Mouse (Mus musculus) embryonic fibroblast, embryonic 13.5 days (primary cell): ENCODE results near the gene Sarnp. TPM values are rescaled to one million over a fixed set of nuclear protein-coding genes. Genes with fewer than 3 reads are reported as not detected.

ENCODE experiments used
- H3K27ac ChIP-seq: 2 replicates; pipeline ENCODE4 v1.5.1; 2012; ENCODE audit warnings: low read length, control low read depth, inconsistent platforms; ENCODE audit not compliant: insufficient read depth
- H3K4me1 ChIP-seq: 2 replicates; pipeline ENCODE4 v1.6.1; 2011; ENCODE audit warnings: low read length; ENCODE audit not compliant: control insufficient read depth, insufficient read depth
- H3K4me3 ChIP-seq: 2 replicates; pipeline ENCODE4 v1.5.1; 2011; ENCODE audit warnings: mild to moderate bottlenecking, control low read depth, low read length; ENCODE audit not compliant: insufficient read depth
- CTCF ChIP-seq: IDR thresholded peaks from 2 replicates; pipeline ENCODE4 v1.5.1; 2011; ENCODE audit warnings: mild to moderate bottlenecking, control low read depth, low read length, moderate library complexity, borderline replicate concordance; ENCODE audit not compliant: insufficient read depth
- POLR2A ChIP-seq: IDR thresholded peaks from 2 replicates; pipeline ENCODE4 v1.6.1; 2011; ENCODE audit warnings: low read depth, mild to moderate bottlenecking, control low read depth, low read length, moderate library complexity
- polyA plus RNA-seq: library from polyadenylated mRNA; stranded (reverse); fragments of >200 nt; gene quantifications from 2 replicates; pipeline ENCODE4 v1.2.4, GENCODE M21; 2011; ENCODE audit warnings: low read depth; ENCODE audit not compliant: missing spikeins, insufficient read length

Gene Sarnp
- polyA plus RNA-seq, 1 experiment: 112 TPM

DNA sequence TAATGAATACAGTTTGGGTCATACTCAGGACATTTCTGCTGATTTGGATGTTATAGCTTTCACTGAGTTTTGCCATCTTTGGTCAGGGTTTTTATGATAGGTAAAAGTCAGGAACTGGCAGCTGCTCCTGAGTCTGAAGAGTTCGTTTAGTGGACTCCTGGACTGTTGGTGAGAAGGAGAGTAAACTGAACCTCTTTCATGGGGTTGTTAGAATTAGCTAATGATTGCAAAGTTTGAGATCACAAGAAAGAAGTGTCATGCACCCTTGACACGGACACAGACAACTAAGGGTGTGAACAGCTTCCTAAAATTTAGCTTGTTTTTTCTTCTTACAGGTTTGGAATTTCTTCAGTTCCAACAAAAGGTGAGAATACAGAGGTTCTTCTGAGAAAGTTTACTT is 31.3 kb downstream of the Sarnp start:
- no peak overlapping the region for H3K27ac ChIP-seq
- TF ChIP-seq CTCF (no peak), POLR2A (no peak)
- H3K4me1 ChIP-seq: no peaks in the 10 kb centered on the region

DNA sequence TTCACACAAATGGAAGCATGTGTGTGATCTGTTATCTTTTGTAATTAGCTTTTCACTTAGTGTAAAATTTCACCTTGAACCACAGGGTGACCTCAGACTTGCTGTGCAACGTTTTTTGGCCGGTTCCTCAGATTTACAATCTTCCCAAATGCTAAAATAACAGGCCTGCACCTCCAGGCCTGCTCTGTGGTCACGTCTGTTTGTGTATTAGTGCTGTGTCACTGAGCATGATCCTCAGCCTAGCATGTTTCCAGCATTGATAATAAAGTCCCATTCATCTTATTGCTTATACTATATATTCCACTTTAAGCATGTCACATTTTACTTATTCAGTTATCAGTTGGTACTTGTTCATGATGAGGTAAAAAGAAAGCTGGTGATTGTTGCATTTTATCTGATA is 33.2 kb downstream of the Sarnp start:
- TF ChIP-seq POLR2A (no peak), CTCF (no peak)
- no peak overlapping the region for H3K27ac ChIP-seq
- H3K4me1 ChIP-seq: no peaks in the 10 kb centered on the region
- H3K4me3 ChIP-seq: no peak overlapping the region

More for the DNA sequence above, 31.3 kb downstream of the Sarnp start:
- no peak overlapping the region for H3K4me3 ChIP-seq

DNA sequence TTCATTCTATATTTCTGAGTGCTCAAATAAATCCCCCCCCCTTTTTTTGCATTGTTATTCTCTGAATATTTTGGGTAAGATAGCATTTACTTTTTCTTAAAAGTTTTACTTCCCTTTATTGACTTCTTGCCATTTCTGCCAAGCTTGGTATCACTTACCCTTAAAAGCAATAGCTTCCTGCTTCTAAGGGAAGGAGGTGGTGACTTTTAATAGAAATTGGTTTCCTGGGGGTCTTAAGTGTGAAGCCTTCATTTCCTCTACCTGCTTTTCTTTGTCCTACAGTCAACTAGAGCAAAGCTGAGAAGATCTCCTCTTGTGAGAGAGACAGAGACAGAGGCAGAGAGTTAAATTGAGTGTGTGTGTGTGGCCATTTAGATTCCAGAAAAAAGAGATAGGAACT is 44.0 kb downstream of the Sarnp start:
- no peak overlapping the region for H3K4me3 ChIP-seq
- TF ChIP-seq POLR2A (no peak), CTCF (no peak)
- H3K27ac ChIP-seq: no peak overlapping the region
- H3K4me1 ChIP-seq: no peaks in the 10 kb centered on the region

DNA sequence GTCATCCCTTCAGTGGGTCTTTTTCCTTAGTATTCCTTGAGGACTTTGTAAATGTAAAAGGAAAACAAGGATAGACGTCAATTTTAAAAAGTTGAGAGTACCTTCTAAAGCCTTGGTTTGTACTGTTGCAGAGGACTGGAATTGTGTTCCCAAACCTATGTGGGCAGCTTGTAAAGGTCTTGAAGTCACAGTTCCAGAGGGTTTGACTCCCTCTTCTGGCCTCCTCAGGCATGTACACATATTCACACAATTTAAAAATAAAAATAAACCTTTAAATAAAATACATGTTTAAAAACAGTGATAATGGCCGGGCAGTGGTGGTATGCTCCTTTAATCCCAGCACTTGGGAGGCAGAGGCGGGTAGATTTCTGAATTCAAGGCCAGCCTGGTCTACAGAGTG is 48.9 kb downstream of the Sarnp start:
- no peak overlapping the region for H3K4me3 ChIP-seq

DNA sequence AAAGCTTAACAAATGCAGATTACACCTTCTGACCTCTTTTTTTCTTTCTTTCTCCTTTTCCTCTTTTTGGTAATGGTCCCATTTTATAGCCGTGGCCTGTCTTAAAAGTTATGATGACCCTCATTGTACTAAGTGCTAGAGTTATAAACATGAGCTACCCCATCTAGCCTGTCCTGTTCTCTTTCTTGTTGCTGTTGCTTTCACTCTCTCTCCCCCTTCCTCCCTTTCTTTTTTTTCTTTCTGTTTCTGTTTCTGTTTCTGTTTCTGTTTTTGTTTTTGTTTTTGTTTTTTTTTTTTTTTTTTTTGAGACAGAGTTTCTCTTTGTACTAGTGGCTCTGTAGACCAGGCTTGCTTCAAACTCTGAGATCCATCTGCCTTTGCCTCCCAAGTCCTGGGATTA is 49.4 kb downstream of the Sarnp start:
- no peaks in the 10 kb centered on the region for H3K4me1 ChIP-seq
- H3K27ac ChIP-seq: no peak overlapping the region
- TF ChIP-seq POLR2A (no peak), CTCF (no peak)
- H3K4me3 ChIP-seq: no peak overlapping the region

More for the DNA sequence above, 48.9 kb downstream of the Sarnp start:
- TF ChIP-seq POLR2A (no peak), CTCF (no peak)
- Histone ChIP-seq H3K4me1 (no peaks in the 10 kb centered on the region), H3K27ac (no peak overlapping the region)

DNA sequence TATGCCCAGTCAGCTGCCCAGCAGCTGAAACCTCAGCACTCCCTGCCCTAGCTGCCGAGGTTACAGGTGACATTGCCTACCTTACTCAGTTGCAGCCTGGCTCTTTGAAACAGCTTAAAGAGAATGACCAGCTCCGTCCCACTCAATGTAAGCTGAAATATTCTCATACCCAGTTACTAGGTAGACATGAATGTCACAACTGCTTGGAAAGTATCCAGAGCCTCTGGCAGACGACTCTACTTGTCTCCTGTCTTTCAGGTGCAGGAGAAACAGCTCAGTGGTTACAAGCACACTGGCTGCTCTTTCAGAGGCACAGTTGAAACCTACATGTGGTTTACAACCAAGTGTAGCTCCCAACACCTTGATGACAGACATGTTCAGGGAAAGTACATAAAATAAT is 53.2 kb downstream of the Sarnp start:
- Histone ChIP-seq H3K4me1 (no peaks in the 10 kb centered on the region), H3K27ac (no peak overlapping the region), H3K4me3 (no peak overlapping the region)
- no peak for TF ChIP-seq CTCF
- no peak for TF ChIP-seq POLR2A

DNA sequence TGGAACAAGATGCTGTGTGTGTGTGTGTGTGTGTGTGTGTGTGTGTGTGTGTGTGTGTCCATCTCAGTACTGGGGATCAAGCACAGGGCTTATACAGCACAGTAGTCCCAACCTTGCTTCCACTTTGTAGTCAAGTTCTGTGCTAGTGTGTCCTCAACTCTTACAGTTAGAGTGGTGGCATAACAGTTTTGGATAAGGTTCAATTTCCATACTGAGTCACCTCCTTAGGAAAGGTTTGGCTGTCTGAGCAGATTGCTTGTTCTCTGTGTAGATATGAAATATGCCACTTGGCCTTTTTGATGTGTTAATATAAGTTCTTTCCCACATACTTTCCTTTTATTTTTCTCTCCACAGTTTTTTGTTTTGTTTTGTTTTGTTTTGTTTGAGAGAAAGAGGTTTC is 61.2 kb downstream of the Sarnp start:
- no peaks in the 10 kb centered on the region for H3K4me1 ChIP-seq
- TF ChIP-seq POLR2A: no peak
- no peak for TF ChIP-seq CTCF
- peak overlapping the region; percentile 45; the same call in 1 of the 2 replicates for H3K27ac ChIP-seq
- H3K4me3 ChIP-seq: no peak overlapping the region

DNA sequence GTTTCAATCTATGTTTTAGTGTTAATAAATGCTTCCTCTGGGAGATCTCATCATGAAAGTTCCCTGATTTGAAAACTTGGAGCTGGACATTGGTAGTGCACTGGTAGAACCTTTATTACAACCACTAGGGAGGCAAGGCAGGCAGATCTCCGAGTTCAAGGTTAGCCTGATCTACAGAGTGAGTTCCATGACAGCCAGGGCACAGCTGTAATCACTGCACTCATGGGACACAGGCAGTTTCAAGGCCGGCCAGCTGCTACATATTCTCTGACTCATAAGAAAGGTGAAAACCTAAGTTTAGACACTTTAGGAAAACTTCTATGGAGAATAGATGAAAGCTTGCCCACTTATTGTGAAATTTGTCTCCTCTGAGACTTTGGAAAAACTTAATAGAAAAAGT is 61.7 kb downstream of the Sarnp start:
- TF ChIP-seq CTCF (no peak), POLR2A (no peak)
- H3K27ac ChIP-seq: peak overlapping the region; percentile 45; the same call in 1 of the 2 replicates
- H3K4me1 ChIP-seq: no peaks in the 10 kb centered on the region
- H3K4me3 ChIP-seq: no peak overlapping the region

DNA sequence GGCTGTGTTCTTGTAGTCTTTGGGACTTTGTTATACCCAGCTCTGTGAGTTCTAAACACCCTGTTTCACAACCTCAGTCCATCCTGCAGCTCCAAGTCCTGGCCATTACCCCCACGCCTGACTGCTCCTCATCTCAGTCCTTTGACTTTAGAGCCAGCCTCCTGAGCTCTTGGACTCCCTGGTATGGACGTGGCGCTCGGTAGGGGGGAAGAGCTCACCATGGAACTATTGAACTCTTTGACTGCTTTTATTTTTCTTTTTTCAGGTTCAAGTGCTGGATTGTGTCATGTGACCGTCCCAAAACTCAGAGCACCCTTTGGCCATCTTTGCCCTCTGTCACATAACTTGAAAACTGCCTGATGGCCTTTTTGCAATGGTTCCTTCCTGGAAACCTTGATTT is 64.9 kb downstream of the Sarnp start:
- TF ChIP-seq POLR2A (no peak), CTCF (no peak)
- Histone ChIP-seq H3K4me1 (no peaks in the 10 kb centered on the region), H3K4me3 (no peak overlapping the region), H3K27ac (no peak overlapping the region)

DNA sequence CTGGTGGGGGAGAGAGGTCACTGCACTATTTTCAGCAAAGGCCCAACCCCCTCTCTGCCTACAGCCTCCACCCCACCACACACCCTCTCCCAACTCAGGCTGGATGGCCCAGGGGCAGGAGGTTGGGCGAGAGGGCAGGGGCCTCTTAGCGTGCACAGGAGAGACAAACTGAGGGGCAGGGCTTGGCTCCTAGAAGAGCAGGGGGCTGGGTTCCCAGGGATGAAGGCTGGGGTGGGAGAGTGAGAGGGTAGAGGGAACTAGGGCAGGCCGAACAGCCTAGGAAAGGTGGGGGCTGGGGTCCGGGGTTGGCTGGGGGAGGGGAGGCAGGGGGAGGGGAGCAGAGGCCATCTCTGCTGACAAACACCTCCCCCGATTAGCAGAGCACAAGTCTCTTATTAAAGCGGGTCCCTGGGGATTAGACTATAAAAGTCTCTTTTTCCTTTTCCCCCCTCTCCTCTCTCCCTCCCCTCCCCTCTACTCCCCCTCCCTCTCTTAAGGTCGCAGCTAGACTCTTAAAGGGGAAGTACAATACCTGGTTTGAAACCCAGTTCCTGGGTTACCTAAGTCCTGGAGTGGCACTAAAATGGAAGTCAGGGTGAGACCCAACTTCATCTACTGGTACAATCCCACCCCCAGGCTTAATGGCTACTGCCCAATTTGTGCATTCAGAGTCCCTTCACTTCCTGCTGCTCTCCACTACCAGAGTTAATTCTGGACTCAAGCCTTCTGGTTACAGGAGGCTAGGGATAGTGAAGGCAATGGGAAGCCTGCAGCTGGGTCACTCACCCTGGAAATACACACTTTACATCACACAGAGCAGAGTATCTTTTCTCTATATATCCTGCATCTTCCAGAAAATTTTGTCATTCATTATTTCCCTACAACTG is 72.1 kb downstream of the Sarnp start:
- H3K4me3 ChIP-seq: no peak overlapping the region
- peaks cover 2% of the 10 kb centered on the region for H3K4me1 ChIP-seq
- TF ChIP-seq POLR2A (no peak), CTCF (no peak)
- no peak overlapping the region for H3K27ac ChIP-seq
